Mouse (Mus musculus) kidney, postnatal 10 days (tissue): ENCODE measurements at regions not wholly inside any gene's neighbourhood (a gene's known extent, or its start where the extent isn't known, plus 50 kb on each side); places are given as distances from the start of the nearest gene placed in this dataset.
"Not testable (repeated sequence)": the region's sequence is repeated elsewhere in the genome, so short reads cannot be mapped to it uniquely, and the experiment has no call there.

Experiments used
- DNase-seq: peaks from one replicate; pipeline ENCODE4 v3.0.0; 2021; ENCODE audit warnings: mixed read lengths

- no peak for DNase-seq
Observed at GRCm38 (mm10) chr16:55168433-55168832, 129.4 kb downstream of the Zpld1 start.

- no peak for DNase-seq
Observed at GRCm38 (mm10) chr16:55166181-55166848, 131.5 kb downstream of the Zpld1 start.

- DNase-seq: no peak
Observed at GRCm38 (mm10) chr16:55162926-55163325, 134.9 kb downstream of the Zpld1 start.

- peak; percentile 35 for DNase-seq
Observed at GRCm38 (mm10) chr16:55151726-55152125, 146.1 kb downstream of the Zpld1 start.

- DNase-seq: no peak
Observed at GRCm38 (mm10) chr16:55142431-55143173, 155.2 kb downstream of the Zpld1 start.

- no peak for DNase-seq
Observed at GRCm38 (mm10) chr16:55134961-55135360, 162.8 kb downstream of the Zpld1 start.

- no peak for DNase-seq
Observed at GRCm38 (mm10) chr16:55097651-55098050, 200.1 kb downstream of the Zpld1 start.

GRCm38 (mm10) chr16:55087461-55087860, 210.3 kb downstream of the Zpld1 start:
- DNase-seq: peak; percentile 16

GRCm38 (mm10) chr16:55076172-55076571, 221.6 kb downstream of the Zpld1 start:
- DNase-seq: peak; percentile 11

- DNase-seq: no peak
Observed at GRCm38 (mm10) chr16:55039777-55040176, 258.0 kb downstream of the Zpld1 start.

GRCm38 (mm10) chr16:55001661-55002289, 296.0 kb downstream of the Zpld1 start:
- no peak for DNase-seq

- DNase-seq: no peak
Observed at GRCm38 (mm10) chr16:54991595-54992240, 306.1 kb downstream of the Zpld1 start.

- peak; percentile 76 for DNase-seq
Observed at GRCm38 (mm10) chr16:54983759-54984218, 314.0 kb downstream of the Zpld1 start.

GRCm38 (mm10) chr16:54970356-54970755, 327.4 kb downstream of the Zpld1 start:
- DNase-seq: no peak

- no peak for DNase-seq
Observed at GRCm38 (mm10) chr16:54943808-54944315, 353.9 kb downstream of the Zpld1 start.

- no peak for DNase-seq
Observed at GRCm38 (mm10) chr16:54928259-54928658, 369.5 kb downstream of the Zpld1 start.

- DNase-seq: no peak
Observed at GRCm38 (mm10) chr16:54902911-54903310, 394.9 kb downstream of the Zpld1 start.

- DNase-seq: no peak
Observed at GRCm38 (mm10) chr16:54901461-54901860, 396.3 kb downstream of the Zpld1 start.

GRCm38 (mm10) chr16:54894661-54895060, 403.1 kb downstream of the Zpld1 start:
- DNase-seq: no peak

GRCm38 (mm10) chr16:54857369-54857768, 440.4 kb downstream of the Zpld1 start:
- DNase-seq: no peak

GRCm38 (mm10) chr16:54842996-54843395, 454.8 kb downstream of the Zpld1 start:
- DNase-seq: not testable (repeated sequence)
